Mouse (Mus musculus) hindbrain, embryonic 14.5 days (tissue): ENCODE data around the gene Ms4a7. TPM values are rescaled to one million over a fixed set of nuclear protein-coding genes. Genes with fewer than 3 reads are reported as not detected.

ENCODE experiments used
- ATAC-seq: fragments of 200-750 bp; cut with Nextera tagmentation; 2 replicates; pipeline ENCODE4 v1.8.0; 2017; ENCODE audit warnings: moderate number of reproducible peaks, mild to moderate bottlenecking, moderate TSS enrichment, moderate library complexity; ENCODE audit not compliant: low FRiP score
- DNase-seq: peaks from one replicate; pipeline ENCODE4 v3.0.0-alpha.2; 2015; ENCODE audit warnings: low spot score
- H3K27ac ChIP-seq: fragments of 300-500 bp; sonication (generic); 2 replicates; pipeline ENCODE4 v1.5.1; 2014; ENCODE audit warnings: mild to moderate bottlenecking, moderate library complexity
- H3K27me3 ChIP-seq: fragments of 300-500 bp; sonication (generic); 2 replicates; pipeline ENCODE4 v1.6.1; 2014; ENCODE audit warnings: mild to moderate bottlenecking, low read length, mixed read lengths; ENCODE audit not compliant: control insufficient read depth, insufficient read depth
- H3K36me3 ChIP-seq: fragments of 300-500 bp; sonication (generic); replicated peaks from 2 replicates; pipeline ENCODE4 v1.6.1; 2014; ENCODE audit not compliant: control insufficient read depth, insufficient read depth
- H3K4me1 ChIP-seq: fragments of 300-500 bp; sonication (generic); replicated peaks from 2 replicates; pipeline ENCODE4 v1.6.1; 2014; ENCODE audit warnings: antibody characterized with exemption, low read length, mixed read lengths; ENCODE audit not compliant: control insufficient read depth, insufficient read depth
- H3K4me2 ChIP-seq: fragments of 300-500 bp; sonication (generic); replicated peaks from 2 replicates; pipeline ENCODE4 v1.6.1; 2014; ENCODE audit warnings: mild to moderate bottlenecking, moderate library complexity
- H3K4me3 ChIP-seq: fragments of 300-500 bp; sonication (generic); replicated peaks from 2 replicates; pipeline ENCODE4 v1.5.1; 2014; ENCODE audit warnings: mild to moderate bottlenecking, low read length
- H3K9ac ChIP-seq: fragments of 300-500 bp; sonication (generic); 2 replicates; pipeline ENCODE4 v1.6.1; 2014
- H3K9me3 ChIP-seq: fragments of 300-500 bp; sonication (generic); 2 replicates; pipeline ENCODE4 v1.6.1; 2016; ENCODE audit warnings: low read length; ENCODE audit not compliant: control insufficient read depth
- WGBS: fragments of 180-500 bp; shearing (Covaris S2); extraction: QIAGEN DNeasy Blood & Tissue Kit; methylation state at CpG from one replicate; pipeline ENCODE4 v1.1.7; 2014; 5-methylcytosine and 5-hydroxymethylcytosine counted together
- polyA plus RNA-seq: library from polyadenylated mRNA; unstranded; fragments of >200 nt; fragmentation: Nextera tagmentation; extraction: Ambion mirVana; gene quantifications from 2 replicates; pipeline ENCODE4 v1.2.1, GENCODE M21; 2014

Gene Ms4a7
- polyA plus RNA-seq, 1 experiment from 2014 or later: 4.0 TPM

DNA sequence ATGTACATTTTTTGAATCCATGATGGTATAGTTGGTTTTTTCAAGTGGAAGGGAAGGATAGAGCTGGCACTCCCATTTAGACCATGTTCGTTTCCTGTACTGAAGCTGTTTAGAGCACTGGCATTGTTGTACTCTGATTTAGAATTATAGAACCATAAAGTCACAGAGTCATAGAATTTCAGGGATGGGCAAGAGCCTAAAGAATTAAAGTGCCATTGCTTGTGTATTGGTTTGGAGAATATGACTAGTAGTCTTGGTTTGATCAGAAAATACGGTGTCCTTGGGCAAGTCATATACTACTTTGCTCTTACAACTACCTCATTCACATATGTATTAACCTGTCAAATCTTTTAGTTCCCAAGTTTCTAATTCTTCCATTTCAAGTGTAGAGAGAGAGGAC, 52.2 kb downstream of the Ms4a7 start, which contains the start of gene Ms4a5:
Gene Ms4a5, minus strand, starts transcription at position 101 of the 400 bp plus-strand sequence.
- ATAC-seq (no peak), DNase-seq (no peak)

GRCm38 (mm10) chr19:11280223-11280622, 55.7 kb downstream of the Ms4a7 start:
- no peak overlapping the region for H3K4me3 ChIP-seq
- no peaks in the 10 kb centered on the region for H3K36me3 ChIP-seq
- H3K4me2 ChIP-seq: no peak overlapping the region
- WGBS: 82% methylated on average over 3 of the region's 3 CpGs
- no peak overlapping the region for H3K9ac ChIP-seq
- DNase-seq: no peak
- no peaks in the 10 kb centered on the region for H3K27me3 ChIP-seq
- ATAC-seq: no peak
- H3K4me1 ChIP-seq: no peaks in the 10 kb centered on the region
- no peak overlapping the region for H3K27ac ChIP-seq
- no peaks in the 10 kb centered on the region for H3K9me3 ChIP-seq

More for the DNA sequence above, 52.2 kb downstream of the Ms4a7 start, which contains the start of gene Ms4a5:
- Histone ChIP-seq H3K36me3 (no peaks in the 10 kb centered on the region), H3K4me2 (no peak within 1 kb of the TSS), H3K4me3 (no peak within 1 kb of the TSS), H3K9me3 (no peaks in the 10 kb centered on the region), H3K27ac (no peak within 1 kb of the TSS), H3K4me1 (no peaks in the 10 kb centered on the region), H3K27me3 (no peaks in the 10 kb centered on the region), H3K9ac (no peak within 1 kb of the TSS)
- WGBS: 90% methylated on average over 2 of the region's 2 CpGs

DNA sequence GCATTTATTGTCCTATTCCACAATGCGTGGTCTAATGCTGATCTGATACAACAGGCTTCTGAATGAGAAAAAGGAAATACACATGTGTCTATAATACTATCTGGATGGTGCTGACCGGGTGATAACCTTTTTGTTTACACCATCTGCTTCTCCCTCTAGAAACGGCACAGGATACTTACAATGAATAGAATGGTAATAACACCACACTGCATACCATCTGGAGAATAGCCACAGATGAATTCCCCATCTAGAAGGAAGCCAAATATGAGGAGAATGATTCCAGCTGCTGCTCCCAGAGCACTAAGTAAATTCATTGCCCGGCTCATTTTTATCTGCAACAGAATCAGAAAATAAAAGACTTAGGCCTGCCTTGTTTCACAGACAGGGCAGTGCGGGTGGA, 59.5 kb downstream of the Ms4a7 start:
- Histone ChIP-seq H3K4me1 (no peaks in the 10 kb centered on the region), H3K9ac (no peak overlapping the region), H3K27me3 (no peaks in the 10 kb centered on the region), H3K27ac (no peak overlapping the region), H3K9me3 (no peaks in the 10 kb centered on the region), H3K4me3 (no peak overlapping the region), H3K36me3 (no peaks in the 10 kb centered on the region), H3K4me2 (no peak overlapping the region)
- 62% methylated on average over 5 of the region's 5 CpGs for WGBS
- DNase-seq (no peak), ATAC-seq (no peak)

Other genes starting within 250 kb of the Ms4a7 start
- not detected in 2 replicates for gene 1700017D01Rik, start 205.3 kb downstream of the Ms4a7 start, polyA plus RNA-seq
- not detected in 2 replicates for gene 1700025F22Rik, start 170.8 kb downstream of the Ms4a7 start, polyA plus RNA-seq
- gene Ms4a13, start 139.4 kb downstream of the Ms4a7 start, polyA plus RNA-seq: not detected in 2 replicates
- gene Ms4a12, start 103.7 kb downstream of the Ms4a7 start, polyA plus RNA-seq: not detected in 2 replicates
- gene Ms4a1, start 69.9 kb downstream of the Ms4a7 start, polyA plus RNA-seq: not detected in 2 replicates
- gene Ms4a5, start 52.3 kb downstream of the Ms4a7 start, polyA plus RNA-seq: not detected in 2 replicates
- 0.05 TPM in 2 replicates for gene Ms4a14, start 21.7 kb downstream of the Ms4a7 start, polyA plus RNA-seq
- 1.2 and 1.7 TPM in 2 replicates for gene Ms4a4a, start 39.4 kb upstream of the Ms4a7 start, polyA plus RNA-seq
- gene Ms4a4c, start 68.6 kb upstream of the Ms4a7 start, polyA plus RNA-seq: 0.11 TPM in 1 of 2 replicates, not detected in the other
- gene Ms4a4b, start 107.4 kb upstream of the Ms4a7 start, polyA plus RNA-seq: not detected in 2 replicates
- 1.3 and 2.2 TPM in 2 replicates for gene Ms4a6c, start 133.2 kb upstream of the Ms4a7 start, polyA plus RNA-seq
- not detected in 2 replicates for gene Gm8369, start 149.8 kb upstream of the Ms4a7 start, polyA plus RNA-seq
- gene Ms4a6b, start 180.4 kb upstream of the Ms4a7 start, polyA plus RNA-seq: 1.4 and 3.3 TPM in 2 replicates
- not detected in 2 replicates for gene Ms4a4d, start 200.7 kb upstream of the Ms4a7 start, polyA plus RNA-seq